In the genomic region with DNA sequence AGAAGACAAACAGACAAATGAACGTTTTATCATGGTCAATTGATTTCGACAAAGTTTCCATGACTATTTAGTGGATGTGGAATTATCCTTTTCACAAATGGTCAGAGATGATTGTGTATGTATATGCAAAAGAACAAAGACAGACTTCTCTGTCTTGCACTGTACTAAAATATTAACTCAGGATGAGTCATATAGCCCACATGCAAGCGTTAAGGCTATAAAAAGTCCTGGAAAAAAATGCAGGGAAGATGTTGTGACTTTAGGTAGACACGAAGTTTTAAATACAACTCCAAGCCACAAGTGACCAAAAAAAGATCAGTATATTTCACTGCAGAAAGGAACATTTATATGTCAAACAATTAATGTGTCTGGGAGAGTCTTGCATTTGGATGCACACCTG, we compare ENCODE assay signal across 13 mouse cellular contexts.
"Had no signal": no experiment of that assay in that cellular context is flagged by ENCODE, and none has a peak within 500 bp of the region (broad histone marks: within the 10 kb centered on the region; RNA-seq: fewer than 3 reads in every experiment).

No protein-coding gene starts in this region.

- DNase-seq: lung, adult 18-20 months; lung, embryonic 14.5 days; lung, postnatal 10 days; lung, postnatal 4 days; midbrain, embryonic 14.5 days; retina, postnatal 1 day; right cerebral cortex, adult 18-20 months; right cerebral cortex, postnatal 25 days; right cerebral cortex, postnatal 4 days; spleen, adult 18-20 months; thymus, adult 2 months; thymus, postnatal 25 days; thymus, postnatal 4 days had no signal
